Mouse (Mus musculus) lung, postnatal 0 days (tissue): ENCODE measurements around the gene Car10. TPM values are rescaled to one million over a fixed set of nuclear protein-coding genes. Genes with fewer than 3 reads are reported as not detected.

Source experiments
- ATAC-seq: fragments of 200-750 bp; cut with Nextera tagmentation; 2 replicates; pipeline ENCODE4 v1.8.0; 2017; ENCODE audit warnings: moderate library complexity
- DNase-seq: peaks from one replicate; pipeline ENCODE4 v3.0.0-alpha.2; 2016; ENCODE audit warnings: low spot score
- H3K27ac ChIP-seq: fragments of 300-500 bp; sonication (generic); 2 replicates; pipeline ENCODE4 v1.5.1; 2014; ENCODE audit warnings: antibody characterized with exemption, mild to moderate bottlenecking, low read length, mixed read lengths
- H3K27me3 ChIP-seq: fragments of 300-500 bp; sonication (generic); replicated peaks from 2 replicates; pipeline ENCODE4 v1.6.1; 2014; ENCODE audit warnings: low read length, mixed read lengths; ENCODE audit not compliant: insufficient read depth
- H3K36me3 ChIP-seq: fragments of 300-500 bp; sonication (generic); 2 replicates; pipeline ENCODE4 v1.6.1; 2014; ENCODE audit warnings: low read length, mixed read lengths; ENCODE audit not compliant: insufficient read depth
- H3K4me1 ChIP-seq: fragments of 300-500 bp; sonication (generic); 2 replicates; pipeline ENCODE4 v1.6.1; 2014; ENCODE audit warnings: antibody characterized with exemption, low read depth, low read length, mixed read lengths; ENCODE audit not compliant: insufficient read depth
- H3K4me2 ChIP-seq: fragments of 300-500 bp; sonication (generic); replicated peaks from 2 replicates; pipeline ENCODE4 v1.6.1; 2014; ENCODE audit warnings: low read depth, mild to moderate bottlenecking, low read length, moderate library complexity, mixed read lengths
- H3K4me3 ChIP-seq: fragments of 300-500 bp; sonication (generic); 2 replicates; pipeline ENCODE4 v1.5.1; 2014; ENCODE audit warnings: low read depth, low read length
- H3K9ac ChIP-seq: fragments of 300-500 bp; sonication (generic); replicated peaks from 2 replicates; pipeline ENCODE4 v1.6.1; 2014; ENCODE audit warnings: low read depth, mild to moderate bottlenecking
- H3K9me3 ChIP-seq: fragments of 300-500 bp; sonication (generic); 2 replicates; pipeline ENCODE4 v1.6.1; 2016; ENCODE audit warnings: low read length, mixed read lengths
- CTCF ChIP-seq: IDR thresholded peaks from 2 replicates; pipeline ENCODE4 v1.5.1; 2016; ENCODE audit warnings: antibody characterized with exemption, mild to moderate bottlenecking
- EP300 ChIP-seq: IDR thresholded peaks from 2 replicates; pipeline ENCODE4 v1.6.1; 2016; ENCODE audit warnings: antibody characterized with exemption, mild to moderate bottlenecking, control low read depth
- WGBS: fragments of 180-500 bp; shearing (Covaris S2); extraction: QIAGEN DNeasy Blood & Tissue Kit; methylation state at CpG from one replicate; pipeline ENCODE4 v1.1.7; 2014; 5-methylcytosine and 5-hydroxymethylcytosine counted together
- polyA plus RNA-seq: library from polyadenylated mRNA; unstranded; fragments of >200 nt; fragmentation: Nextera tagmentation; extraction: Ambion mirVana; gene quantifications from 2 replicates; pipeline ENCODE4 v1.2.1, GENCODE M21; 2015

Gene Car10
- polyA plus RNA-seq, 1 experiment from 2014 or later: not detected

DNA sequence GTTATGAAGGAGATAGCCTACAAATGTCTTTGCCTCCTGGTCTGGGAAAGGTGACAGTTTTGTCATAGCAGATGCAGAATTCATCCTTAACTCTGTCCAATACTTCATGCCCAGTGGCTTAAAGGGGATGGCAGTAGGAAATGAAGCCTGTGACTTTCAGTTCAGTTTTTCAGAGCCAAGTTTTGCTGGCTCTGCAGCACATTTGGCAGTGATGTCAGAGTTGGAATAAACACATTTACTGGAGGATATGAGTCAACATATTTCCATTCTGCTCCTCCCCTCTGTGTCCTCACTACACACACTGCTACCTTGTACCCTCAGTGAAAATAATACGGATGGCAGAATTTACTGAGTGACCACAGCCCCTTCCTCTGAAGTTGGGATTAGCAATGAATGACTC, 11.6 kb downstream of the Car10 start:
- no peak overlapping the region for H3K4me2 ChIP-seq
- 59% methylated on average over 1 of the region's 1 CpGs for WGBS
- DNase-seq: peak; percentile 6
- H3K27ac ChIP-seq: no peak overlapping the region
- no peaks in the 10 kb centered on the region for H3K27me3 ChIP-seq
- ATAC-seq: no peak
- H3K9me3 ChIP-seq: no peaks in the 10 kb centered on the region
- H3K36me3 ChIP-seq: no peaks in the 10 kb centered on the region
- no peaks in the 10 kb centered on the region for H3K4me1 ChIP-seq
- no peak overlapping the region for H3K4me3 ChIP-seq
- no peak for TF ChIP-seq CTCF
- no peak for TF ChIP-seq EP300
- no peak overlapping the region for H3K9ac ChIP-seq

DNA sequence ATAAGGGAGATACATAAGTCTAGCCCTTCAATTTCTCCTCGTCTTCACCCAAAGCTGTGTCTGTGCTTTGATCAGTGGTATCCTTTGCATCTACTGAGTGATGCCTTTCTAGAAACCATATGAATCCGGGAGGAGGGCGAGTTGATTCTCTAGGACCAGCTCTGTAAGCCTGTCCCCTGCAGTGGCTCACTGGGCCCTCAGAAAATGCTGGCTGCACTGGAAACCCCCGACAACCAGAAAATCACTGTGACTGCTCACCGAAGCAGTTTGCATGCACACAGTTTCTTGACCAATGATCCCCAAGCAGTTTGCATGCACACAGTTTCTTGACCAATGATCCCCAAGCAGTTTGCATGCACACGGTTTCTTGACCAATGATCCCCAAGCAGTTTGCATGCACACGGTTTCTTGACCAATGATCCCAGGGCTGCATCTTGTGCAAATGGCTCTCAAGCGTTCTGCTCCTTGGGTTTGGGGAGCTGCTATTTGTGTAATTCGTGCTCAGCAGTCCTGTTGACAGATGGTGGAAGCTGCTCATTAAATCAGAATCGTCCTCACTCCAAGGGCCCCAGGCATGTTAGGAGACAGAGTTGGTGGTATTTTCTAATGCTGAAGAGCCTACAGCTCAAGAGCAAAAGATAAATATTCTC, 23.1 kb downstream of the Car10 start:
- Histone ChIP-seq H3K4me1 (no peaks in the 10 kb centered on the region), H3K27me3 (no peaks in the 10 kb centered on the region), H3K27ac (no peak overlapping the region), H3K36me3 (no peaks in the 10 kb centered on the region), H3K9me3 (no peaks in the 10 kb centered on the region), H3K9ac (no peak overlapping the region), H3K4me3 (no peak overlapping the region), H3K4me2 (no peak overlapping the region)
- DNase-seq (no peak), ATAC-seq (no peak)
- 57% methylated on average over 10 of the region's 10 CpGs for WGBS
- TF ChIP-seq CTCF: no peak
- no peak for TF ChIP-seq EP300

DNA sequence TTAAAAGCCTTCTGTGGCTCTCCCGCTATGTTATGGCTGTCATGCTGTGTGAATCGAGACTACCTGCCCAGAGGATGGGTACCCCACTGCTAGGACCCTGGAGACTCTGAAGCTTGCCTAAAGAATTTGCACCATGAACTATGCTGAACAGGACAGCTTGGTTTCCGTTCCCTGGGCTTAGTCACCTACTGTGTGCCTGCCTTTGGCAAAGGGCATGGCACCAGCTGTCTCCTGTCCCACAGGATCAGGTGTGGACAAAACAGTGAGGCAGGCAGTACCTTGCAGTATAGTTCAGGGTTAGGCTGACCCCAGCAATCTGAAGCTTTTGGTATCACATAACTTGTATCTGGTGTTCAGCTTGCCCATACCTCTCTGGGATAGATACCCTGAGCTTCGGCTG, 25.9 kb downstream of the Car10 start:
- Histone ChIP-seq H3K9me3 (no peaks in the 10 kb centered on the region), H3K27me3 (no peaks in the 10 kb centered on the region), H3K36me3 (no peaks in the 10 kb centered on the region), H3K27ac (no peak overlapping the region), H3K9ac (no peak overlapping the region), H3K4me2 (no peak overlapping the region), H3K4me3 (no peak overlapping the region), H3K4me1 (no peaks in the 10 kb centered on the region)
- ATAC-seq: no peak
- no peak for TF ChIP-seq EP300
- TF ChIP-seq CTCF: no peak
- 70% methylated on average over 4 of the region's 4 CpGs for WGBS
- no peak for DNase-seq

DNA sequence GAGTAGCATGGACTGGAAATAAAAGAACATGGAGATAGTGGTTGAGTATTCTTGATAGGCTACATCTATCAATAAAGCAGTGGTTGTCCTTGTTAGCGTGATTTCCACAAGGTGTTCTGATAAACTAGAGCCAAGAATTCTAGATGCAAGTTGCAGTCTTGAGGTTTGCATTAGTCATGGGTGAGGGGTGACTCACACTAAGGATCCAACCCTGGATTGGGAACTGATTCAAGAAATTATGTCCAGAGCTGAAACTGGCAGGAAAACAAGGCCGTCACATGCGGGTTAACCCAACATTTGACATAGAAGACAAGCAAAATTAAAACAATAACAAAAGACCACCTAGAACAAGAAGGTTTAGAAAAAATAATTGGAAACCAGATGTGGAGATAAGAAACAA, 28.6 kb downstream of the Car10 start:
- DNase-seq (no peak), ATAC-seq (no peak)
- no peak overlapping the region for H3K27ac ChIP-seq
- WGBS: 81% methylated on average over 3 of the region's 3 CpGs
- H3K4me3 ChIP-seq: no peak overlapping the region
- H3K4me1 ChIP-seq: no peaks in the 10 kb centered on the region
- no peaks in the 10 kb centered on the region for H3K27me3 ChIP-seq
- no peaks in the 10 kb centered on the region for H3K36me3 ChIP-seq
- TF ChIP-seq CTCF: no peak
- no peak for TF ChIP-seq EP300
- no peaks in the 10 kb centered on the region for H3K9me3 ChIP-seq
- H3K4me2 ChIP-seq: no peak overlapping the region
- no peak overlapping the region for H3K9ac ChIP-seq

DNA sequence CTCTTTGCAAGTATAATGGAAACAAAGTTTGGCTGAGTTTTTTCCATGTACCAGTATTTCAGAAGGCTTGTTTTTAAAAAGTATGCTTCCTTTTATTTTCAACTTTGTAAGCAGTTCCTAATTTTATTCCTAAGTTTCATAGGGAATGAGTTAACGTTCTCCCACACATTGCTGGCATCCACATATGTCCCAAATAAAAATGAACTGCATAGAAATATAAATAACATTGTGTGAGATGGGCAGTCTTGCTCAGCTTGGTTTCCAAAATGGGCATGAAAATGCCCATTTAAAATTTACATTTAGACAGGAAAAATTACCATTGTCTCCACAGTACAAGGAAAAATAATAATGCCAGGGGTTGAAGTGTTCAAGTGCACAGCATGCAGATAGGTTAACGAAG, 30.7 kb downstream of the Car10 start:
- no peak for DNase-seq
- TF ChIP-seq CTCF: no peak
- TF ChIP-seq EP300: no peak
- Histone ChIP-seq H3K27ac (no peak overlapping the region), H3K4me3 (no peak overlapping the region), H3K27me3 (no peaks in the 10 kb centered on the region), H3K4me1 (no peaks in the 10 kb centered on the region), H3K4me2 (no peak overlapping the region), H3K36me3 (no peaks in the 10 kb centered on the region), H3K9ac (no peak overlapping the region), H3K9me3 (no peaks in the 10 kb centered on the region)
- ATAC-seq: no peak
- WGBS: 56% methylated on average over 2 of the region's 2 CpGs

DNA sequence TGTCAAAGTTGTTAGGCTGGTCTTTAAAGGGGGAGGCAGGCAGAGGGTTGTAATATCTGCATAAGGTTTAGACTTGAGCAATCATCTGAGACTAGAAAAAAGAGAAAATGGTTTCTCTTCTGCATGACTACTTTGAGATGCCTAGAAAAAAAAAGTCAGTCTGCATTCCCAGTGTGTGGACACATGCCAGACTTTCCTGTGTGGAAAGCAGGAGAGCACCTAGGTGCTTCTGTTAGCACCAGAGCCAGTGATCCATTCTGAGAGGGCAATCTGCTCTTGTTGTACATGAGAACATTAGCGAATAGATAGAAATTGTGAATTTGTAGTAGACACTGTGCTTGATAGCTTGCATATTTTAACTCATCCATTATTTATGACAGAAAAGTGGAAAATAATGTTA, 40.0 kb downstream of the Car10 start:
- H3K36me3 ChIP-seq: no peaks in the 10 kb centered on the region
- ATAC-seq: no peak
- no peak overlapping the region for H3K27ac ChIP-seq
- no peaks in the 10 kb centered on the region for H3K27me3 ChIP-seq
- DNase-seq: no peak
- 82% methylated on average over 1 of the region's 1 CpGs for WGBS
- H3K4me3 ChIP-seq: no peak overlapping the region
- H3K9me3 ChIP-seq: no peaks in the 10 kb centered on the region
- no peak overlapping the region for H3K4me2 ChIP-seq
- TF ChIP-seq CTCF (no peak), EP300 (no peak)
- H3K9ac ChIP-seq: no peak overlapping the region
- no peaks in the 10 kb centered on the region for H3K4me1 ChIP-seq

DNA sequence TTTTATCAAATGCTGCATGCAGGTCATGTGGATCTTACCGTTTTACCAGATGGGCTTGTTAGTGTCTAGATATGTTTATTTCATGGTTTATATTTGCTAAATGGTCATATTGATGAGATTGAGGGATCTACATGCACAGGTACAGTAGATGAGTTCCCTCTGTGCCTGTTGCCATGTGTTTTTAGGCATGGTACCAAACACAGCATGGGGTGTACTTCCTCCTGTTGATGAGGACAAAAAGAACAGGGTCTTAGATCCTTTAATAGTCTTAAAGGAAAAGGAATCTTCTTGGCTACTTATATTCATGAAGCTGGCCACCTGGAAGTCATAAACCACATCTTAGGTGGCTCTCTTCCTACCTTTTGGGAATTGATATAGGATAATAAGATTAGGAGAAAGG, 43.9 kb downstream of the Car10 start:
- no peaks in the 10 kb centered on the region for H3K36me3 ChIP-seq
- no peak overlapping the region for H3K4me2 ChIP-seq
- no peak overlapping the region for H3K4me3 ChIP-seq
- 39% methylated on average over 1 of the region's 1 CpGs for WGBS
- H3K9me3 ChIP-seq: no peaks in the 10 kb centered on the region
- no peak for DNase-seq
- TF ChIP-seq CTCF (no peak), EP300 (no peak)
- no peaks in the 10 kb centered on the region for H3K27me3 ChIP-seq
- no peak overlapping the region for H3K27ac ChIP-seq
- H3K4me1 ChIP-seq: no peaks in the 10 kb centered on the region
- H3K9ac ChIP-seq: no peak overlapping the region
- no peak for ATAC-seq
